In the genomic region with DNA sequence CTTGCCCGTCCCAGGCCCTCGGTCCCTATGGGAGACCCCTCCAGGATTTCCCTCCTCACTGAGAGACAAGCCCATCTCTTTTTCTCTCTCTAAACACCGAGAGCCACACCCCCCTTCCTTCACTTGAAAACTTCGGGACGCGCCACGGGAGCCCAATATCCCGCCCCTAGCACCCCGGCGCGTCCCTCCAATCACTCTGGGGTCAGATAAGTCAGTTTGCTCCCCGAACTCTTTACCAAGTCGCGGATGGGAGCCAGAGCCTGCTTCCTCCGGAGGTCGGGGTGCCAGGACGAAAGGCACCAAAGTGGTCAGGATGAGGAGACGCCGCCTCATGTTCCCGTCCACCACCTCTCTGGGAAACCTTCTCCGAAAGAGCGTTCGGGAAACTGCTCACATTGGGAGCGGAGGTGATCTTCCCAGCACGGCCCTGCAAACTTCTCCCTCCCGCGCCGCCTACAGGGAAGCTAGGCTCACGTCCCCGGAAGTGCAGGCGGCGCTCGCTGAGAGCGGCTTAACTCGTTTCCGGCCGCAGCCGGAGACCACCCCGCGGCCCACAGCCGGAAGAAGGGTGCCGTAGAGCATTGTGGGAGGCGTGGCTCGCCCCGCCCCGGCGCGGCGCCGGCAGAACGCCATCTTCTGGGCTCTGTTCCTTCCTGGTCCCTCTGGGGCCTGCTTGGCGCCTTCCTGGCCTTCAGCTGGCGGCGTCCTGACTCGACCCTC, we compare ENCODE assay signal across 8 mouse cellular contexts. TPM values are rescaled to one million over a fixed set of nuclear protein-coding genes. Genes with fewer than 3 reads are reported as not detected.
DNase-seq lines count a peak whose midpoint lies in the region; ATAC-seq and TF ChIP-seq lines count a peak whose summit lies in the region.

A gene (minus strand): TSS at position 533 of the 720 bp plus-strand sequence.

- TF ChIP-seq POLR2A in testis, adult 2 months (IDR thresholded peaks at IDR 0.05; ENCODE audit: control insufficient read depth, low read depth, low read length): peak; percentile 94

- peaks cover 62% of the 10 kb centered on the region for H3K4me1 ChIP-seq in E14TG2a.4 (replicated peaks; ENCODE audit: low read depth, low read length)
- H3K4me1 ChIP-seq in forebrain, embryonic 12.5 days: peaks cover 6% of the 10 kb centered on the region
- H3K4me1 ChIP-seq in heart, postnatal 0 days (ENCODE audit: control insufficient read depth, insufficient read depth): peaks cover 7% of the 10 kb centered on the region
- peaks cover 11% of the 10 kb centered on the region for H3K4me1 ChIP-seq in liver, embryonic 16.5 days (ENCODE audit: control insufficient read depth, low read depth, low read length)
- peaks cover 15% of the 10 kb centered on the region for H3K4me1 ChIP-seq in neural tube, embryonic 13.5 days (replicated peaks)
- no peaks in the 10 kb centered on the region; the same call in 1 of the 2 replicates for H3K4me1 ChIP-seq in testis, adult 2 months (ENCODE audit: control insufficient read depth, insufficient read depth, low read length)

- no peaks in the 10 kb centered on the region for H3K9me3 ChIP-seq in E14TG2a.4 (ENCODE audit: low read length)
- H3K9me3 ChIP-seq in forebrain, embryonic 12.5 days: no peaks in the 10 kb centered on the region
- no peaks in the 10 kb centered on the region for H3K9me3 ChIP-seq in heart, postnatal 0 days (replicated peaks; ENCODE audit: control insufficient read depth, low read length)
- no peaks in the 10 kb centered on the region for H3K9me3 ChIP-seq in liver, embryonic 16.5 days (replicated peaks; ENCODE audit: control insufficient read depth, low read length)
- H3K9me3 ChIP-seq in neural tube, embryonic 13.5 days: no peaks in the 10 kb centered on the region

- no peaks in the 10 kb centered on the region for H3K27me3 ChIP-seq in E14TG2a.4 (ENCODE audit: insufficient read depth, low read length)
- no peaks in the 10 kb centered on the region for H3K27me3 ChIP-seq in forebrain, embryonic 12.5 days
- H3K27me3 ChIP-seq in heart, postnatal 0 days (ENCODE audit: control insufficient read depth, insufficient read depth, low read length): no peaks in the 10 kb centered on the region
- H3K27me3 ChIP-seq in liver, embryonic 16.5 days (ENCODE audit: control insufficient read depth, insufficient read depth, low read depth, low read length): no peaks in the 10 kb centered on the region
- H3K27me3 ChIP-seq in neural tube, embryonic 13.5 days: no peaks in the 10 kb centered on the region
- H3K27me3 ChIP-seq in testis, adult 2 months (ENCODE audit: control insufficient read depth, insufficient read depth, low read length): no peaks in the 10 kb centered on the region

- peak within 1 kb of the TSS; percentile 84 for H3K9ac ChIP-seq in forebrain, embryonic 12.5 days
- H3K9ac ChIP-seq in heart, postnatal 0 days (replicated peaks; ENCODE audit: low read depth, low read length): peak within 1 kb of the TSS; percentile 73
- peak within 1 kb of the TSS; percentile 93 for H3K9ac ChIP-seq in liver, embryonic 16.5 days (ENCODE audit: low read depth, low read length)
- peak within 1 kb of the TSS; percentile 91 for H3K9ac ChIP-seq in neural tube, embryonic 13.5 days

- TF ChIP-seq CTCF in E14TG2a.4 (conservative IDR thresholded peaks at IDR 0.05; ENCODE audit: low read length): no peak
- TF ChIP-seq CTCF in heart, postnatal 0 days (IDR thresholded peaks at IDR 0.05; ENCODE audit: low read depth): peak; percentile 70
- TF ChIP-seq CTCF in testis, adult 2 months (IDR thresholded peaks at IDR 0.05; ENCODE audit: control insufficient read depth, insufficient read depth, insufficient replicate concordance, low read depth, low read length): peak; percentile 32; the same call in 1 of the 2 replicates

- peak within 1 kb of the TSS; percentile 90 for H3K27ac ChIP-seq in forebrain, embryonic 12.5 days
- H3K27ac ChIP-seq in heart, postnatal 0 days (ENCODE audit: low read depth): peak within 1 kb of the TSS; percentile 94
- peak within 1 kb of the TSS; percentile 98 for H3K27ac ChIP-seq in liver, embryonic 16.5 days (ENCODE audit: low read length)
- peak within 1 kb of the TSS; percentile 97 for H3K27ac ChIP-seq in neural tube, embryonic 13.5 days (replicated peaks)
- peak within 1 kb of the TSS; percentile 88 for H3K27ac ChIP-seq in testis, adult 2 months (ENCODE audit: control insufficient read depth, insufficient read depth, low read depth, low read length)

- peak; percentile 92 for DNase-seq in c-Kit-positive CD71-positive TER-119-positive erythroid progenitor cells, embryonic 14.5 days (ENCODE audit: low spot score)
- DNase-seq in heart, postnatal 0 days (ENCODE audit: low spot score): peak; percentile 96
- DNase-seq in kidney, postnatal 4 days: peak; percentile 95 to 97

- under 1% methylated on average over 55 of the region's 55 CpGs for WGBS in forebrain, embryonic 12.5 days
- WGBS in heart, postnatal 0 days: under 1% methylated on average over 48 of the region's 55 CpGs
- WGBS in liver, embryonic 16.5 days (ENCODE audit: insufficient replicate concordance): under 1% methylated on average over 55 of the region's 55 CpGs
- under 1% methylated on average over 55 of the region's 55 CpGs for WGBS in neural tube, embryonic 13.5 days

- H3K4me3 ChIP-seq in E14TG2a.4 (replicated peaks; ENCODE audit: low read length): peak within 1 kb of the TSS; percentile 98
- H3K4me3 ChIP-seq in forebrain, embryonic 12.5 days (replicated peaks): peak within 1 kb of the TSS; percentile 64
- peak within 1 kb of the TSS; percentile 84 for H3K4me3 ChIP-seq in heart, postnatal 0 days (ENCODE audit: low read depth, low read length)
- peak within 1 kb of the TSS; percentile 91 for H3K4me3 ChIP-seq in liver, embryonic 16.5 days (ENCODE audit: low read depth, low read length)
- peak within 1 kb of the TSS; percentile 74 for H3K4me3 ChIP-seq in neural tube, embryonic 13.5 days
- peak within 1 kb of the TSS; percentile 92 for H3K4me3 ChIP-seq in testis, adult 2 months (ENCODE audit: control insufficient read depth, low read depth, low read length)

- 0 out of 2 replicates have a peak, but pooled peaks cover 4% of the 10 kb centered on the region for H3K36me3 ChIP-seq in E14TG2a.4 (ENCODE audit: insufficient read depth, low read length)
- no peaks in the 10 kb centered on the region for H3K36me3 ChIP-seq in forebrain, embryonic 12.5 days (replicated peaks)
- H3K36me3 ChIP-seq in heart, postnatal 0 days (replicated peaks; ENCODE audit: control insufficient read depth, insufficient read depth, low read length): no peaks in the 10 kb centered on the region
- H3K36me3 ChIP-seq in liver, embryonic 16.5 days (ENCODE audit: control insufficient read depth, insufficient read depth): no peaks in the 10 kb centered on the region
- H3K36me3 ChIP-seq in neural tube, embryonic 13.5 days: no peaks in the 10 kb centered on the region
- H3K36me3 ChIP-seq in testis, adult 2 months (ENCODE audit: control insufficient read depth, insufficient read depth, low read length): no peaks in the 10 kb centered on the region

- peak within 1 kb of the TSS; percentile 75 for H3K4me2 ChIP-seq in forebrain, embryonic 12.5 days
- peak within 1 kb of the TSS; percentile 65 for H3K4me2 ChIP-seq in heart, postnatal 0 days (ENCODE audit: low read depth, low read length)
- H3K4me2 ChIP-seq in liver, embryonic 16.5 days (ENCODE audit: low read depth, low read length): peak within 1 kb of the TSS; percentile 95
- peak within 1 kb of the TSS; percentile 88 for H3K4me2 ChIP-seq in neural tube, embryonic 13.5 days

- peak; percentile 97 for TF ChIP-seq EP300 in heart, postnatal 0 days (IDR thresholded peaks at IDR 0.05; ENCODE audit: low read depth)

- peak; percentile 96 for ATAC-seq in forebrain, embryonic 12.5 days (ENCODE audit: low FRiP score)
- ATAC-seq in heart, postnatal 0 days (ENCODE audit: insufficient read depth, low read depth): peak; percentile 98
- peak; percentile 97 for ATAC-seq in liver, embryonic 16.5 days (ENCODE audit: low read depth)
- peak; percentile 98 for ATAC-seq in neural tube, embryonic 13.5 days (ENCODE audit: low read depth)

RNA-seq across cellular contexts. Expression of the gene that starts here (rescaled TPM):
- 33.7 and 39.3 TPM in 2 replicates for polyA plus RNA-seq in forebrain, embryonic 12.5 days (2016; fragmentation: Nextera tagmentation; extraction: Ambion mirVana)
- 19.0 and 24.9 TPM in 2 replicates for total RNA-seq in heart, postnatal 0 days (2014; rRNA removed; ENCODE audit: low replicate concordance)
- polyA plus RNA-seq in heart, postnatal 0 days (2015; fragmentation: Nextera tagmentation; extraction: Ambion mirVana): 16.5 and 16.6 TPM in 2 replicates
- polyA plus RNA-seq in liver, embryonic 16.5 days (2015; fragmentation: Nextera tagmentation; extraction: Ambion mirVana): 15.8 and 16.3 TPM in 2 replicates
- 22.0 and 23.1 TPM in 2 replicates for polyA plus RNA-seq in neural tube, embryonic 13.5 days (2015; fragmentation: Nextera tagmentation; extraction: Ambion mirVana)
- 8.5 and 17.8 TPM in 2 replicates for polyA plus RNA-seq in testis, adult 2 months (2012; rRNA removed)

Comparison
In these comparisons a context has a peak if more than half of its experiments do, and no peak if none do; other contexts are left out.
1. Peak in every context shown above with its lines: DNase-seq, ATAC-seq, H3K4me3 ChIP-seq and H3K27ac ChIP-seq.